Mouse (Mus musculus) ES-Bruce4 (cell line): ENCODE results near the gene Pheta1.

Experiments
- CTCF ChIP-seq: IDR thresholded peaks from one replicate; pipeline ENCODE4 v1.8.1; 2011; ENCODE audit warnings: low read depth, low read length
- POLR2A ChIP-seq: IDR thresholded peaks from one replicate; pipeline ENCODE4 v1.8.1; 2011; ENCODE audit warnings: low read length; ENCODE audit not compliant: insufficient read depth

DNA sequence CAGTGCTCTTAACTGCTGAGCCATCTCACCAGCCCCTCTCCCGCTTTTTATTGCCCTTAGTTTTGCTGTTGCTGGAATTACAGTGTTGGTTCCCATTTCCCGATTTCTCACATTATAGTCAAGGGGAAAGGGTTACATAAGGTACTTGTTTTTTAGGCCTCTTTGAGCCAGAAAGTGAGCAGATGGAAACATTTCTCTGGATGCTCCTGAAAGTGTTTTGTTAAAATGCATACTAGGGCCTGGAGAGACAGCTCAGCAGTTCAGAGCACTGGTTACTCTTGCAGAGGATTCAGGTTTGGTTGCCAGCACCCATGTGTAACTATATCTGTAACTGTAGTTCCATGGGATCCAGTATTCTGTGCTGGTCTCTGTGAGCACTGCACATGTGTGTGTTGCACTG is 40.6 kb upstream of the Pheta1 start:
- no peak for TF ChIP-seq CTCF
- TF ChIP-seq POLR2A: no peak
